Mouse (Mus musculus): ENCODE data around the gene Maml2.

DNA sequence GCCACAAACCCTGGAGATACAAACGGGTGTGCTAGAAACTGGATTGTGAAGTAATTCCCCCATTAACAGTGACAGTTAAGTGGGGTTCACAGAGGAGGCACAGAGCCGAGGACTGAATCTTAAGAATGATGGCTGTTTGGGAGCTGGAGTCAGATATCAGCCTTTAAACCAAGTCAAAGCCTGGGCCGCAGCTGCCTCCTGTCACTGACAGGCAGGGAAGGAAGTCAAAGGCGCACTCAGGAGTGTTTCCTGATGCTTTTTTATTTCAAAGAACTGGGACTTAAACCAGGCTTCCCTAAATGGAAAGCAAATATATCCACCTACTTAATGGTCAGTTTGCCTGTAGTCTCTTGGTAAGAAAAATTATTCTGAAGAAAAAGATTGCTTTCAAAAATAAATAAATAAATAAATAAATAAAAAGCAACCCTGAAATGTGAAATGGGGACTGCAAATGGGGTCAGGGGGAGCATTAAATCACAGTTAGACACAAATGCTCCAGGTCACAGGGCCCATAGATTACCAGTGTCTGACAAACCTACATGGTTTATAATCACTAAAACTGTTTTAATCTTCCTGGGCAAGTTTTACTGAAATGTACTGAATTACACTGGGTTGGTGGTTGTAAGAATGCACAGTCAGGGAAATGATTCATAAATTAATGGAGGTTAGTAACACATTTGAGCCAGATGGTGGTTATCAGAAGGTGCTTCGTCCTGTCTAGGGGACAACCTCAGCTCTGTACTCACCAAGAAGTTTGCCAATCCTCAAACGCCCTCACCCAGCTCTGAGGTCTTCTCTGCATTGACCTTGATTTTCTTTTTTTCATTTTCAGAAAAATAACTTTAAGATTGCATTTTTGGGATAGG, 209.4 kb downstream of the Maml2 start:
- TF ChIP-seq CTCF (IDR thresholded peaks at IDR 0.05; ENCODE audit: low read depth) (no peak), EP300 (IDR thresholded peaks at IDR 0.05; ENCODE audit: low read depth) (no peak)
